Mouse (Mus musculus): Measurements from ENCODE around the gene Egfl8.

Gene Egfl8

DNA sequence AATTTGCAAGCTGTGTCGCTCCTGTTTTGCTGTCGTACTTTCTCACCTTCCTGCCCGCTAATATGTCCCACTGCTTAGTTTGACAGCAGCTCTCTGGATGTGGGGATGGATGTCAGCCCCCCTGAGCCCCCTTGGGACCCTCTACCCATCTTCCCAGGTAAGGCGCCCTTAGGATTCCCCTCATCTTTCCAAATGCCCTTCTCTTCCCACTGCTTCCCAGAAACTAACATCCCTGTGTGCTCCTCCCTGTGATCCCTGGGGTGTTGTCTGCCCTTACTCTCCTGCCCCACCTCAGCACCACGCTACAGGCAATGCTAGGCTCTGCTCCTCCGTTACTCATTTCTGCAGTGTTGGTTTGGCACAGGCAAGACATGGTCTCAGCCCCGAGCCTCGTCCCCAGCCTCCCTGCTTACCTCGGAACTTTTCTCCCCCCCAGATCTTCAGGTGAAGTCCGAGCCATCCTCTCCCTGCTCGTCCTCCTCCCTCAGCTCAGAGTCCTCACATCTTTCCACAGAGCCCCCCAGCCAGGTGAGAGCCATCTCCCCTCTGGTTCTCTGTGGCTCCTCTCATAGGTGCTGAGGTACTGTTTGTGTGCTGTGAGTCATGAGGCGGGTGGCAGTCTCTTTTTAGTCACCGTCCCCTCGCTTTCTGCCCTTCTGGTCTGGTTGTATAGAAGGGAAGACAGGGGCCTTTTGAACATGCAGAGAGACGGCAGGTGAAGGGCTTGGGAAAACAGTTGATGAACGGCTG, 32.5 kb upstream of the Egfl8 start:
- DNase-seq: no peak

DNA sequence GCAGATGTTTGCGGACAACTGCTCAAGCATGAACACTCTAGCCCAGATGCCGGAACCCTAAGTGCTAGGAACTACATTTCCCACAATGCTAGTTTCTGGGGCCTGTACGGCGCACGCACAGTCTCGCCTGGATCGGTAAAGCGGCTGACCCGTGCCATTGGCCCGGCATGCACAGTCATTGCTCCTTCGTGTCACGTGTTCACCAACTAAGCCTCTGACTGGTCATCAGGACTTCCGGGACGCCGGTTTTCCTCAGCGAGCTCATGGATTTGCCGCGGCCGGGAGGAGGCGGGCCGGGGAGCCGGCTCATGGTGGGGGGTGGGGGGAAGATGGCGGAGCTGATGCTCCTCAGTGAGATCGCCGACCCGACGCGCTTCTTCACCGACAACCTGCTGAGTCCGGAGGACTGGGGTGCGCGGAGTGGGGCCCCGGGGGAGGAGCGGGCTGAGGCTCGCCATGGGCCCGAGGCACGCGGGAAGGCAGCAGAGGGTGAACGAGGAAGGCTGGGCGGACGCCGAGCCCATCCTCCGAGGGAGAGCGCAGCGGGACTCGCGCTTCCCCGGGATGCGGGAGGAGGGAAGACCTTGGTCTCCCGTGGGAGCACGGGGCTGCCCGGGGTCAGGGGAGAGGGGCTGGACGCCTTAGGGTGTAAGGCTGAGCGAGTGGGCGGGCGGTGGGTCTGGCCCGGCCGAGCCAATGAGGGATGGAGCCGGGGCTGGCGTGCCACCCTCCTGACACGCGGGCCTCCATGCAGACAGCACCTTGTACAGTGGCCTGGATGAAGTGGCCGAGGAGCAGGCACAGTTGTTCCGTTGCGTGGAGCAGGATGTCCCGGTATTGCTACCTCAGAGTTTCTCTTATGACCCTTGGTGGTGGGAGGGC, 31.4 kb upstream of the Egfl8 start, which contains the start of gene Atf6b:
Atf6b (plus strand) TSS at position 241 of the 882 bp plus-strand sequence.
- peak; percentile 76 to 91 for DNase-seq

DNA sequence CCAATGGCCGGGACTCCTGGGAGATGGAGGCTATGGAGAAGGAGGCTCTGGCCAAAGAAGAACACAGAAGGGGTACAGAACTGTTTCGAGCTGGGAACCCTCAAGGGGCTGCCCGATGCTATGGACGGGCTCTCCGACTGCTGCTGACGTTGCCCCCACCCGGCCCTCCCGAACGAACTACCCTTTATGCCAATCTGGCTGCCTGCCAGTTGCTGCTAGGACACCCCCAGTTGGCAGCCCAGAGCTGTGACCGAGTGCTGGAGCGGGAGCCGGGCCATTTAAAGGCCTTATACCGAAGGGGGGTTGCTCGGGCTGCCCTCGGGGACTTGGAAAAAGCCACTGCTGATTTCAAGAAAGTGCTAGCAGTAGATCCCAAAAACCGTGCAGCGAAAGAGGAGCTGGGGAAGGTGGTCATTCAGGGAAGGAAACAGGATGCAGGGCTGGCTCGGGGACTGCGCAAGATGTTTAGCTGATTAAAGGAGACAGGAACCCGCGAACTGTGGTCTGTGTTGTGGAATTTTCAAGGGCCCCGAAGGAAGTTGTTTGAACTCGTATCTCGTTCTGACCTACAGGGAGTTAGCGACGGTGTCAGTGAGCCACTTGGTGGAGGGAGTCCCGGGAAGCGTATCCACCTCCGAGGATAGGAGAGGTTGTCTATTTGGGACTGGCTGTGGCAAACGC, 30.2 kb upstream of the Egfl8 start:
- no peak for DNase-seq

DNA sequence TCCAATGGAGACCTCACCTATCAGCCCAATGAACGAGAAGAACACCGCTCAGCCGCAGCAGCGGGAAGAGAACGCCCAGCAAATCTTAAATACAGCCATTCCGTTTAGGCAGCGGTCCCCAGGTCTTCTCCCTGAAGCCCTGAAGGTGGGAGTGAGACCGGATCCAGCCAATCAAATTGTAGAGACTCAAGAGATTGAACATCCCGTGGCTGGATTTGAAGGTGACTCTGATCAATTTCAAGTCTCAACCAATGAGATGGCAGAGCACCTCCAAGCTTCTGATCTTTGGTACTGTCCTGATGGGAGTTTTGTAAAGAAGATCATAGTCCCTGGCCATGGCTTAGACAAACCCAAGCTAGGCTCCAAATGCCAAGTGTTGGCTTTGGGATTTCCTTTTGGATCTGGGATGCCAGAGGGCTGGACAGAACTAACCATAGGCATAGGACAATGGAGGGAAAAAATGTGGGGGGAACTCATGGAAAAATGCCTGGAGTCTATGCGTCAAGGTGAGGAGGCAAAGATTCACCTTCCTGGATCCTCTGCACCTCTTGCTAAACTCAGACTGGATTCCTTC, 29.6 kb upstream of the Egfl8 start:
- DNase-seq: no peak

DNA sequence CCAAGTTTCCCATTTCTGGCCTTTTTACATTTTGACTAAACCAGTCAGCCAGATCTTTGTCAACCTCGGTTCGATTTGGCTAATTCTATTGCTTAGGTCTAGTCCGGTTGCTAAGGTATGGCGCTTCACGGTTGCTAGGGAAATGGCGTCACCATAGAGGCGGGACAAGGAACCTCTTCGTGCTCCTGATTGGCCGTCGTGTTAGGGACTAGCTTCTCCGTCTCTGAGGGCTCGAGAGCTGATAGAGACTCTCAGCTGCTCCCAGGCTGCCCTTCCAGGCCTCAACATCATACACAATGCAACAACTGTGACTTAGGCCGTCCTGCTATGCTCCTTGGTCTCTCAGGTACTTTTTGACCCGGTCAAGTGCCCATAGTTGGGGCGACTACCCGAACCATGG, 28.8 kb upstream of the Egfl8 start, which contains the start of gene Fkbpl:
Fkbpl (plus strand) TSS at position 157 of the 400 bp plus-strand sequence.
- peak; percentile 88 to 91 for DNase-seq

DNA sequence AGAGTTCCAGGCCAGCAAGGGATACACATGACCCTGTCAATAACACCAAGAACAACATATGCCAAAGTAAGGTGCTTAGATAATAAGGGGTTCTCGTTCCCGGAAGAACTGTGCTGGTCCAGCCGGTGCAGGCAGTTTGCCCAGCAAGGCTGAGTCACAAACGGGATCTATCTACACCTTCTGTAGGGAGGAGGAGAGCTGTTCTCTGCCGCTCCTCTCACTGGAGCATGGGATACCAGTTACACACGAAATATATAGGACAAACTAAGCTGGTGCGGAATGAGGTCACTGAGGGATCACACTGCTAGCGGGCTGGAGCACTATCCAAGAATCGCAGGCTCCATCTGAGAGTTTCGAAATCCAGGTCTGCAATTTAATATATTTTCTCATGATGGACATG, 28.2 kb upstream of the Egfl8 start:
- DNase-seq: no peak

DNA sequence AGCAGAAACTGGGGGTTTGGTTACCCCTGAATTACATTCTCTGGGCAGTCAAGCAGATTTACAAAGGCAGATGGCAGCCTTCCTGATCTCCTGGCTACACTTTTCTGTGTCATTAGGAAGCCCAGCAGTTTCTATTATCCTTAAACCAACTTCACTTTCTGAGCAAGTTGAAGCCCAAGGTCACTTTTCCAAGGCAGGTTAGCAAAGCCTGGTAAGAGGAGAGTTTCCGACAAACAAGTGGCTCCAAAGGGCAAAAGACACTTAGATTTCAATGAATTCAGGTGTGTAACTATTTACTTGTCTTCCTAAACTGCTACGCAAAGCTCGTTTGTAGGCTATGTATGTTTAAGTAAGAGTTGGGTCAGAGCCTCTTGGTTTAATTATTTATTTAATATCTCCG, 27.6 kb upstream of the Egfl8 start:
- no peak for DNase-seq

DNA sequence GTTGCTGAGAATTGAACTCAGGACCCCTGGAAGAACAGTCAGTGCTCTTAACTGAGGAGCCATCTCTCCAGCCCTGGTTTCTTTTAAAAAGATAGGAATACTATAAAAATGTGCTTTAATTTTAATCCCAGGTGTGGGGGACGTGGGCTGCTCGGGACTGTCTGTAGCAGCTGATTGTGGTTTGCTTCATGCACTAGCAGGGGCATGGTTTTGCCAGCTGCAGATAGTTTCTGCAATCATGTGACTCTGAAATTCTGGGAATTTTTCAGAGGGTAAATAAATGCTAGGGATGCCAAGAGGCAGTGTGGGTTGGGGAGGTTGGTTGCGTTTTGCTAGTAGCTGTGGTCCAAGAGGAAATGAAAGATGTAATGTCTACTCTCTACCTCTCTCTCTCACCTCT, 26.2 kb upstream of the Egfl8 start:
- DNase-seq: no peak

DNA sequence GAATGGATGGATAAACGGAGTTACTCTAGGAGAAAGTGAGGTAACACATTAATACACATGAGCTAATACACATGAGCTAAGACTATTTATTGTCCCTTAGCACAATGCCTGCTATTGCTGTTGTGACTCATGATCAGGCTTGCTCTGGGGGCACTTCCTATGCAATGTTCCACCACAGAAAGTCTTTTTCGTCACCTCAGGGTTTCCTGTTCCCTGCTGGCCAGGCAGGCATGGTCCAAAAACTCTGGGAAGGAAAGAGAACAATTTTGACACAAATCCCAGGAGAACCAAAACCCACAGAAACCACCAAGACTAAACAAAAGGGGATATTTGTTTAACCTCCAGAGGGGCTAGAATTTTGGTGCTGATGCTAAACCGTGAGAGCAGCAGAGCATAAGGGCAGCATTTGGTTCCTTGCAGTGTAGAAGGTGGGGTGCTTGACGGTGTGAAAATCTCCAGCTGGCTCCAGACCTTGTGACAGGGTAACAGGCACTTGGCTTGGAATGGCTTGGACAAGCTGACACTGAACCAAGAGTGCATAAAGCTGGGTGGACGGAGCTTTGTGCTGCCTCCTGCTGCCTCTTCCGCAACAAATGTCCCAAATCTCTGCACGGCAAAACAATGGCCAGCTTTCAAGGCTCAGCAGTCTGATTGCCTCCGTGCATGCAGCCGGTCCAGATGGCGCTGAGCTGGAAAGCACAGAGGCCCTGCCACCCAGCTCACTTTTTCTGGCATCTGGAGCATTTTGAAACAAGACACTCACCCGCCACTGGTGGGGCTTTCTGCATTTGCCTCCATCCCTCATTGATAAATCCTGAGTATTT, 25.2 kb upstream of the Egfl8 start:
- DNase-seq: no peak

DNA sequence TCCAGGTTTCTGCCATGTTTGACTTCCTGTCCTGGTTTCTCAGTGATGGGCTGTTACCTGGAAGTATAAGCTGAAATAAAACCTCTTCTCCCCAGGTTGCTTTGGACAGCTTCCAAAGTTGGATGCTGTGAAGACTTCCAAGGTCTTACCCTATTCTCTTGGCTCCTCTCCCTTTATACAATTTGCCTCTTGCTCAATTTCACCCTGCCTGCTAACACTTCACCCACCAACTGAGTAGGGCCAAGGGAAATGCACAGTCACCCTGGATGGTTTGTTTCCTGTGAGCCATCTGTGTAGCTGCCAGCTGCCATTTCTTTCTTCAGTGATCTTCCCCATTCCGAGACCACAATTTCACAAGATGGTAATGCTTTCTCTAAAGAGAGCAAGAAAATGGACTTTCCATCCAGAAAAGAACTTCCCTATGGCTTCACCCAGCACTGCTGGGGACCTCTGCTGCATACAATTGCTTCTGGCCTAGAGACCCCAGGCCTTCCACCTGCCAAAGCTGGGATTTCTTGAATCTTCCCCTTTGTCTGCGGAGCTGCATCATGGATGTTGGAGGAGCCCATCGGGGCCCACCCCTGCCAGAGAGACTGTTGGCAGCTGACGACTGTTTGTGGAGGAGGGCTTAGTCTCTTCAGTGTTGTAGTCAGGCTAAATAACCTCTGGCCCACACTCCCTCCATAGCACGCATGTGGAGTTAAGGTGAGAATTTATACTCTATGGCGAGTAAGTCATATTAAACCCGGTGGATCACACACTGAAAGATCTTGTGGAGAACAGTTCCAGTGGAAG, 23.9 kb upstream of the Egfl8 start:
- no peak for DNase-seq

DNA sequence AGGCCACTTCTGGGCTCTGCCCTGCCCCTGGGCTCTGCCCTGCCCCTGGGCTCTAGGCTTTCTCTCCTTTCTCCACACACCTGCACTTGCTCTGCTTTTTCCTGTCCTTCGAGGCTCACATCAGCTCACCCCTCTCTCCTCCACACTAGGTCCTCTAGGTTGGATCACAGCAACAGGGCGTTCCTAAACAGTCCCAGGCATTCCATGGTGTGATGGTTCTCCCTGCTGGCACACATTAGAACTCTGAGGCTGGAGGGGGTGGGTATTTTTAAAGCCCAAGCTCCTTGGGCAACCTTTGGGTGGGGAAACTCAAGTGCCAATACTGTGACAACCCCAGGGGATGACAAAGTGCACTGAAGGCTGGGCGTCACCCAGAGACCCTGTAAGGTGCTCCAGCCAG, 21.7 kb upstream of the Egfl8 start:
- DNase-seq: no peak

DNA sequence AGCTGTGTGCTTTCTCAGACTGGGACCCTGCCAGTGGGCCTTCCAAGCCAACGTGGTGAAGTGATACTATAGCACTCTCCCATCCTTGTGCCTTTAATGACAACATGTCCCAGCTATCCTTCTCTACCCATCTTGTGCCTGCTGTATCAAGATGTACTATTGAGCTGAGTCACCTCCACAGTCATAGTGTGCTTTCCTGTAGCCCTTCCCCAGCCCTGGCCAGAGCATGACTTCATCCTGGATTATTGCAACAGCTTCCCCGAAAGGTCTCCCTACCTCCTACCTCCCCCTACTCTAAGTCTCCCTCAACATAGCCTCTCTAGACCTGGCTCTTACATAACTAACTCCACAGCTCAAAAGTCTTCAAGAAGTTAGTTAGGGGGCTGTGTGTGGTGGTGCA, 19.9 kb upstream of the Egfl8 start:
- DNase-seq: no peak

DNA sequence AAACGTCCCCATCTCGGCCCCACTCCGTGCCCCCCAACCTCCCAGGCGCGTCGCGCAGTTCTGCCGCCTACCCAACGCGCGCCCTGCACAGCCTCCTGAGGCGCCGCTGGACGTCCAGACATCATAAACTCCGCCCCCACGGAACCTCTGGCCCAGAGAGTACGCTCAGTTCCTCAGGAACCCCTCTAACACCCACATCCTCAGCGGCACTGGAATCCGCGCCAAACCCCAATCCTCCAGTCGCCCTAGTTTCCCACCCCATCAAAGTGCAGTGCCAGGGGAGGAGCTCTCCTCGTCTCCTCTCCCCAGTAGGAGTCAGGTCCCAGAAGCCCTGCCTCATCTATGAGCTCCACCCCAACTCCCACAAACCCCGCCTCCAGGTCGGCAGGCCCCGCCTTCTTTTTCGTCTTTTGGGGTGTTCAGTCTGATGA, 16.5 kb upstream of the Egfl8 start:
- DNase-seq: peak; percentile 61 to 72

DNA sequence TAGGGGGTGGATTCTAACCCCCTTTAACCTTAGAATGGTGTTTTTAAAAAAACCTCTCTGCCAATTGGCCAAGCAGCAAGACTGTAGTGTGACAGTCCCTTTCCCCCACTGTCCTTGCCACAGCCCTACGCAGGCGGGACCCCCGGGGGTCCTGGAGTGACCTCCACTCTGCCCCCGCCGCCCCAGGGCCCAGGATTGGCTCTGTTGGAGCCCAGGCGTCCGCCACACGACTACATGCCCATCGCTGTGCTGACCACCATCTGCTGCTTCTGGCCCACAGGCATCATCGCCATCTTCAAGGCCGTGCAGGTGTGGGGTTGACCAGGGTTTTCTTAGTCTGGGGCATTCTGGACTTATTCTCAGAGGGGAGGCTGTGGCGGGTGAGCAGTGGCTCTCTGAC, 15.9 kb upstream of the Egfl8 start:
- no peak for DNase-seq

DNA sequence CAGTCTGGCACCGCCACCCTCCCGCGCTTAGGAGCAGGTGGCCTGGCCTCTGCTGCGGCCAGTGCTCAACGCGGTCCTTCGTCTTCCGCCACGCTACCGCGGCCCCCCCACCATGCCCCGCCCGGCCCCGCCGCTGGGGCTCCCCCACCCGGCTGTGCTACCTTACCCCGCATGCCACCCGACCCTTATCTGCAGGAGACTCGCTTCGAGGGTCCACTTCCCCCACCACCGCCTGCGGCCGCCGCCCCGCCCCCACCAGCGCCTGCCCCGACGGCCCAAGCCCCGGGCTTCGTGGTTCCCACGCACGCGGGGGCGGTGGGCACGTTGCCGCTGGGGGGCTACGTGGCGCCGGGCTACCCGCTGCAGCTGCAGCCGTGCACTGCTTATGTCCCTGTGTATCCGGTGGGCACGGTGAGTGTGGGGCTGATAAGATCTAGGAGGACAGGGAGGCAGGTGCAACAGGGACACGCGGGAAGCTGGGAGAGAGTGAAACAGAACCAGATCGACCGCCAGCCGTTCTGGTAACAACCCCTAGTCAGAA, 15.1 kb upstream of the Egfl8 start:
- DNase-seq: no peak

DNA sequence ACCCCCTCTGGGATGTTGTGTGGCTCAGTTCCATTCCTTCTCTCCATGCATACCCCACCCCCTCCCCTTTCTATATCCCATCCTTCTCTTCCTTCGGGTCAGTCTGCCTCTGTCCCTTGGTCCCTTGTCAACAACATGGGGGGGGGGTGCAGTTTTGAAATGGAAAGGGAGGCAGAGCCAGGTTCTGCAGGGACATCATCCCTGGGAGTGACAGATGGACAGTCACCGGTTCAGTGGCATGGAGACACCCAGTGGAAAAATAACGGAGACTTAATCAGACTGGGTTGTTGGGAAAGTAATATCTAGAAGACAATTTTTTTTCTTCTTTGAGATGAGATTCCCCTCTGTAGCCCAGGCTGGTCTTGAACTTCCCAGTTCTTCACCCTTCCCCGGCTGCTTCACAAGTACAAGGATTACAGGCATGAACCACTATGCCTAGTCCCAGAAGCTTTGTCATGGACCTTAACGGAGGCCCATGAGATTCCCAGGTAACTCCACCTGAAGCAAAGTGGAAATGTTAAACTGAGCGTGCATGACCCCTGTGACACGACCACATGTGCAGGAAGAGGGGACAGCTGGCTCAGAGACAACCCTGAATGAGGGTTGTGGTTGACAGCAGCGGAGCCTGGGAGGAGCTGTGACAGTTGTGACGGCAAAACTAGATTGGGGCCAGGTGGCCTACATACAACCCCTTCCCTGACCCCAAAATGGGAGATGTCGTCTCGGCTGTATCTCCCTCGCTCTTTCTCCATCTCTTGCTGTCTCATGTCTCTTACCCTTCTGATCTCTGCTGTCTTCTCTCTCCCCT, 14.2 kb upstream of the Egfl8 start:
- DNase-seq: no peak

DNA sequence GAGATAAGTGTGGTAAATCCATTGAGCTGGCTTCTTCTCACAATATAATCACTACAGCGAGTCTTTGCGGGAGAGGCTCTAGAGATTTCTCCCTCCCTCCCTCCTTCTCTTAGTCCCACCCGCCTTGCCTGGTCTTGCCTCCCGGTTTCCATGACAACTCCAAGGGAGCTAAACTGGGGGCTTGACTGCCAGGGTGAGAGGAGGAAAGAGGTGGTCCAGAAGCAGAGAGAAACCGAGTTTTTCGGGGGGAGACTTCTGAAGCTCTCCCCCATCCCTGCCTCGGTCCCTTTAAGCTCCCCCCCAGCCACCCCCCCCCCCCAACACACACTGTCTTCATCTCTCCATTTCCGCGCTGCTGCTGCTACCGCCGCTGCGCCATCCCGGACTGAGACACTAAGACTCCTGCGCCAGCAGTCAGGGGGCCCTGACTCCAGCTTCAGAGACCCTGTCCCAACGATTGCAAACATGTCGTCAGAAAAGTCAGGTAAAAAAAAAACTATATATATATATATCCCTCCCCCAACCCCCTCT, 13.5 kb upstream of the Egfl8 start, which contains the start of gene Prrt1:
Prrt1 (plus strand) TSS at position 313 of the 531 bp plus-strand sequence.
- no peak for DNase-seq

DNA sequence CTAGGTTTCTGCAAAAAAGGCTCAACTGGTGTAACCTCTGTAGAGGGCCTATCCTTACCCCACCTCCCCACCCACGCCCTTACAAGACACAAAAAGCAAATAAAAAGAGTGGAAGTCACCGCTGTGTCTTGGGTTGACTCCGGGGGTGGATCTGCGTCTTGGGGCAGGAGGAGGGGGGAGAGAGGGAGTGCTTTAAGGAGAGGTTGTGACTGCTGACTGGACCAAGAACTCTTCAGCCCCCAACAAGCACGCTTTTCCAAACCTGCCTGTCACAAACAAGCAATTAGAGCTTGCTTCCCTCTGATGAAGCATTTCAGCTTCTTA, 12.8 kb upstream of the Egfl8 start:
- DNase-seq: no peak

DNA sequence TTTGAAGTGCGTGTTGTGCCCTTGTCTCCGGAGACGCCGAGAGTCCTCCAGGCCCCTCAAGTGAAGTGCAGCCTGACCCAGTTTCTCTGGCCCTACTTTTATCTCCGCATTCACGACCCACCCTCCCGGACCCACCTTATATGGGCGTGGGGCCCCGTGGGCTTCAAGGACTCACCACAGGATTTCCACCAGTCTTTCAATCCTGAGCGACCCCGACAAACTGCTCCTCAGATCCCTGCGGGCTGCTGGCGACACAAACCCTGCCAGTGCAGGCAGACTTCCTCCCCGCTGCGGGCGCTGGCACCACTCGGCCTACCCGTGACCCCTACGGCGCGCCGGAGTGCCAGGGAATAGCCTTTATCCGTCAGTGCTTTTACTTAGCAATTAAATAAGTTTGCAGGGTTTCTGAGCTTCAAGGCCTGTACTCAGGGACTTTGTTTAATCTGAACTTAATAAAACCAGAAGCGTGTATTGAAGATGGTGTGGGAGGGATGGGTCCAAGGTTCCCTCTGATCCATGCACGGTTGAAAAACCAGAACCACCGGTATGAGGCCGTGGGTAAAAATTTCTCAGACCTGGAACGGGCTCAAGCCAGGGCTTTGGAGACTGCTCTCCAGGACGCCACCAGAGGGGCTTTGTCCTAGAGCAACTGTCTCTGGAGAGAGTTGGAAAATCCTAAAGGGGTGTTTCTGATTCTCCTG, 12.3 kb upstream of the Egfl8 start, which contains the start of gene Ppt2:
Ppt2 (minus strand) TSS at position 568 of the 701 bp plus-strand sequence.
- peak in 1 of 2 experiments; percentile 45 for DNase-seq
